Comparison of ENCODE assay signal across 8 mouse cellular contexts in the genomic region with DNA sequence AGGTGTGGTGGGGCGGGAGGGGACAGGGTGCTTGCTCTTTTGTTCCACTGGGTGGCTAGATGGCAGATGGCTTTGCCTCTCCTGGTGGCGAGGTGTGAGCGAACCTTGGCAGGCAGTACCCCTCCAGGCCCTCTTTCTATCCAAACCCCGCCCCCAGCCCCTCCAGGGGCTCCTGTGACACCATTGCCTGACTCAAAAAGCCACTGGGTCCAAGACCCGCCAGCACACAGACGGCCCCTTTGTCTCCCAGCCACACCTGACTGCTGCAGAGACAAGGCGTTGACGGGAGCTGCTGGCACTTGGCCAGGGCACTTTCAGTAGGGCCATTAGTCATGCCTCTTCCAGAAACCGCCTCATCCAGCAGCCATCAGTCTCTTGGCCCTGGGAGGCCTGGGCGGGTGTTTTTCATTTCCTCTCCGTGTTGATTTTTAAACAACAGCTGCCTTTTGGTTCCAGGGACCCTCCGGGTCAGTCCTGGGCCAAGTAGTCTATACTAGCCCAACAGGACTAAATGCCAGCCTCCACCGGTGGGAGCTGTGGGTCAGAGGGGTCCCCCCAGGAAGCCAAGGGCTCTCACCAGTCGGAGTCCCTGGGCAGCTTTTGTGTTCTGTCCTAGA. TPM values are rescaled to one million over a fixed set of nuclear protein-coding genes. Genes with fewer than 3 reads are reported as not detected.
DNase-seq lines count a peak whose midpoint lies in the region; ATAC-seq and TF ChIP-seq lines count a peak whose summit lies in the region.

No protein-coding gene starts in this region.

- no peak for TF ChIP-seq CTCF in thymus, adult 2 months (IDR thresholded peaks at IDR 0.05; ENCODE audit: borderline replicate concordance, control insufficient read depth, extremely low read depth, insufficient read depth, low read length, poor library complexity)

- H3K27me3 ChIP-seq in hindbrain, embryonic 16.5 days (replicated peaks; ENCODE audit: control insufficient read depth, insufficient read depth, low read length), result no peaks in the 10 kb centered on the region
- H3K27me3 ChIP-seq in thymus, adult 2 months (ENCODE audit: control insufficient read depth, insufficient read depth, low read length), result no peaks in the 10 kb centered on the region

- no peak for TF ChIP-seq POLR2A in thymus, adult 2 months (IDR thresholded peaks at IDR 0.05; ENCODE audit: control insufficient read depth, extremely low read depth, insufficient read depth, low read length, poor library complexity)

- H3K4me1 ChIP-seq in hindbrain, embryonic 16.5 days (ENCODE audit: control insufficient read depth, insufficient read depth, low read depth, low read length), result peaks cover 9% of the 10 kb centered on the region
- peaks cover 32% of the 10 kb centered on the region for H3K4me1 ChIP-seq in thymus, adult 2 months (replicated peaks; ENCODE audit: control insufficient read depth, insufficient read depth, low read length)

- H3K4me3 ChIP-seq in hindbrain, embryonic 16.5 days (ENCODE audit: low read length), result no peak overlapping the region
- H3K4me3 ChIP-seq in thymus, adult 2 months (ENCODE audit: control insufficient read depth, insufficient read depth, low read length), result no peak overlapping the region

- peak; percentile 88 for ATAC-seq in hindbrain, embryonic 16.5 days
- ATAC-seq in megakaryocyte-erythroid progenitor cell, adult 5-6 weeks (replicated peaks; ENCODE audit: low FRiP score, low TSS enrichment, poor library complexity, severe bottlenecking), result peak; percentile 54

- H3K36me3 ChIP-seq in hindbrain, embryonic 16.5 days (ENCODE audit: control insufficient read depth, insufficient read depth, low read length), result no peaks in the 10 kb centered on the region
- no peaks in the 10 kb centered on the region for H3K36me3 ChIP-seq in thymus, adult 2 months (ENCODE audit: control insufficient read depth, insufficient read depth, low read length)

- peak overlapping the region; percentile 56 for H3K27ac ChIP-seq in hindbrain, embryonic 16.5 days (ENCODE audit: low read depth, low read length)
- no peak overlapping the region for H3K27ac ChIP-seq in thymus, adult 2 months (ENCODE audit: control insufficient read depth, insufficient read depth, low read length)

- H3K9ac ChIP-seq in hindbrain, embryonic 16.5 days (ENCODE audit: low read depth, low read length), result peak overlapping the region; percentile 0

- H3K4me2 ChIP-seq in hindbrain, embryonic 16.5 days (ENCODE audit: low read length), result no peak overlapping the region

- 10% methylated on average over 14 of the region's 14 CpGs for WGBS in hindbrain, embryonic 16.5 days
- 70% methylated on average over 14 of the region's 14 CpGs for WGBS in thymus, adult 2 months

- peak; percentile 97 for DNase-seq in 3T3-L1 (ENCODE audit: low read depth, low spot score)
- DNase-seq in MN1 (ENCODE audit: low spot score), result peak; percentile 93
- DNase-seq in cerebellum, postnatal 25 days, result peak; percentile 80 to 86
- DNase-seq in gastrocnemius, postnatal 10 days, result peak; percentile 62
- DNase-seq in frontal cortex, adult 2 months (ENCODE audit: extremely low spot score in 1 of 2, low spot score in 1 of 2), result no peak
- DNase-seq in thymus, adult 2 months, result no peak

- H3K9me3 ChIP-seq in hindbrain, embryonic 16.5 days (ENCODE audit: control insufficient read depth, low read length), result no peaks in the 10 kb centered on the region

RNA-seq across cellular contexts. Expression of gene Medag, which starts 58.4 kb away (rescaled TPM):
- total RNA-seq in gastrocnemius, postnatal 10 days (2021), result 10 to 100 TPM; 19.6 to 21.6 TPM
- polyA plus RNA-seq in hindbrain, embryonic 16.5 days (2015; fragmentation: Nextera tagmentation; extraction: Ambion mirVana), result 6.4 and 6.5 TPM in 2 replicates
- total RNA-seq in megakaryocyte-erythroid progenitor cell, adult 5-6 weeks (2014; fragmentation: Nextera tagmentation), result not detected in 2 replicates
- not detected in 2 replicates for total RNA-seq in megakaryocyte-erythroid progenitor cell, adult 5-6 weeks (2017)
- 10.9 and 11.9 TPM in 2 replicates for polyA plus RNA-seq in frontal cortex, adult 2 months (2012; rRNA removed)
- polyA plus RNA-seq in thymus, adult 2 months (2012; rRNA removed), result 2.8 and 2.9 TPM in 2 replicates

Comparison
In these comparisons a context has a peak if more than half of its experiments do, and no peak if none do; other contexts are left out.
1. DNase-seq: peak in 3T3-L1 (single experiment), MN1 (single experiment), cerebellum, postnatal 25 days (2 of 2) and gastrocnemius, postnatal 10 days (single experiment); none in frontal cortex, adult 2 months (0 of 2) and thymus, adult 2 months (single experiment).